Mouse (Mus musculus) layer of hippocampus, postnatal 14 days (tissue): Measurements from ENCODE around the gene Nhlrc3. TPM values are rescaled to one million over a fixed set of nuclear protein-coding genes. Genes with fewer than 3 reads are reported as not detected.

ENCODE experiments used
- DNase-seq, 2 experiments: peaks; one replicate each; pipeline ENCODE4 v3.0.0; 2021 to 2022; ENCODE audit warnings: low spot score in 2 of 2, mixed read lengths in 1 of 2
- total RNA-seq, 2 experiments: library from RNA; stranded (reverse); gene quantifications; 2 replicates each; pipeline ENCODE4 v1.2.3; 2021

Gene Nhlrc3
- total RNA-seq, 2 experiments from 2014 or later, result 9.9 to 11.4 TPM

GRCm38 (mm10) chr3:53454984-53455383, 8.1 kb downstream of the Nhlrc3 start:
- DNase-seq, result no peak

- DNase-seq, result no peak
Observed at GRCm38 (mm10) chr3:53454561-53454960, 8.6 kb downstream of the Nhlrc3 start.

GRCm38 (mm10) chr3:53454005-53454404, 9.1 kb downstream of the Nhlrc3 start:
- no peak for DNase-seq

- no peak for DNase-seq
Observed at GRCm38 (mm10) chr3:53453346-53453745, 9.8 kb downstream of the Nhlrc3 start.

GRCm38 (mm10) chr3:53452351-53452750, 10.8 kb downstream of the Nhlrc3 start:
- DNase-seq, result no peak

- DNase-seq, result no peak
Observed at GRCm38 (mm10) chr3:53450666-53451065, 12.5 kb downstream of the Nhlrc3 start.

GRCm38 (mm10) chr3:53448208-53448607, 14.9 kb downstream of the Nhlrc3 start:
- DNase-seq, result peak in 1 of 2 experiments; percentile 91

GRCm38 (mm10) chr3:53446801-53447200, 16.3 kb downstream of the Nhlrc3 start:
- DNase-seq, result no peak

- DNase-seq, result no peak
Observed at GRCm38 (mm10) chr3:53445540-53445939, 17.6 kb downstream of the Nhlrc3 start.

GRCm38 (mm10) chr3:53436550-53436949, 26.6 kb downstream of the Nhlrc3 start:
- DNase-seq, result no peak

- no peak for DNase-seq
Observed at GRCm38 (mm10) chr3:53434610-53435009, 28.5 kb downstream of the Nhlrc3 start.

- DNase-seq, result no peak
Observed at GRCm38 (mm10) chr3:53423576-53423975, 39.6 kb downstream of the Nhlrc3 start.

GRCm38 (mm10) chr3:53422691-53423090, 40.4 kb downstream of the Nhlrc3 start:
- no peak for DNase-seq

- DNase-seq, result no peak
Observed at GRCm38 (mm10) chr3:53421656-53422055, 41.5 kb downstream of the Nhlrc3 start.

- DNase-seq, result no peak
Observed at GRCm38 (mm10) chr3:53417701-53418100, 45.4 kb downstream of the Nhlrc3 start.

- peak; percentile 12 to 50 for DNase-seq
Observed at GRCm38 (mm10) chr3:53416036-53416506, 47.1 kb downstream of the Nhlrc3 start.

GRCm38 (mm10) chr3:53413959-53414358, 49.2 kb downstream of the Nhlrc3 start:
- DNase-seq, result no peak

- DNase-seq, result no peak
Observed at GRCm38 (mm10) chr3:53413465-53413864, 49.7 kb downstream of the Nhlrc3 start.

GRCm38 (mm10) chr3:53412259-53412658, 50.9 kb downstream of the Nhlrc3 start:
- no peak for DNase-seq

GRCm38 (mm10) chr3:53410031-53410430, 53.1 kb downstream of the Nhlrc3 start:
- DNase-seq, result no peak

GRCm38 (mm10) chr3:53407145-53407544, 56.0 kb downstream of the Nhlrc3 start:
- DNase-seq, result no peak
